Mouse (Mus musculus): ENCODE measurements at regions not wholly inside any gene's neighbourhood (a gene's known extent, or its start where the extent isn't known, plus 50 kb on each side); places are given as distances from the start of the nearest gene placed in this dataset.

DNA sequence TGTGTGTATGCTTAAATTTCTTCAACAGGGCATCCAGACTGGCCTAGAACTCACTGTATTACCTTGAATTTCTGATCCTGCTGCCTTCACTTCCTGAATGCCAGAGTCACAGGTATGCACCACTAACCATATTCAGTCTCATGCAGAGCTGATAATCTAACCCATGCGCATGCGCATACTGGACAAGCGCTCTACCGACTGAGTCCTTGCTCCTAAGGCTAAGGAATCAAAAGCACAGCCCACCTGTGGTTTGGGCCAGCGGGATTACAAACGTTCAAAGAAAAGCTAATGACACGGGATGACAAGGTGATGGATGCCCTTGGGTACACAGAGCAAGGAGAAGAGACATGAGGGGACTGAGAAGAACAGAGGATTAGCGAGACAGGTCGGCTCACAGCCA is 160.5 kb downstream of the Zfp36l2 start:
- ATAC-seq (ENCODE audit: insufficient read depth): no peak
- Histone ChIP-seq H3K27ac (replicated peaks) (no peak overlapping the region), H3K9me3 (replicated peaks) (no peaks in the 10 kb centered on the region)

DNA sequence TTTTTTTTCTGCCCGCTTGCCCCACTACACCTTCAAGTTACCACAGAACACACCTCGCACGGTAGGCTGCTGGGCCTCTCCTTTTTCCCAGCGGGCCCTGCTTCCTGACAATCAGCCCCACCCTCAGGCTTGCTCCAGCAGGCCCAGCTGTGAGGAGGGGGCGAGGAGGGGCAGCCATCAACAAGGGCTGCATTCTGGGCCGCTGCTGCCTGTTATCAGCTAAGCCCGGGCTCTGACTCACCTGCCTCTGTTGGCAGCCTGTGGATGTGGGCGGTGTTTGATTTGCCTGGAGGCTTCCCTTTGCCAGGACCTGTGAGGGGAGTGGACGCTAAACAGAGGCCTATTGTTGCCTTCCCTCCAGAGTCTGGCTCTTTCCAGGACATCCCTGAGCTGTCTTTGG is 161.6 kb downstream of the Zfp36l2 start:
- Histone ChIP-seq H3K9me3 (replicated peaks) (no peaks in the 10 kb centered on the region), H3K27me3 (no peaks in the 10 kb centered on the region), H3K36me3 (replicated peaks) (no peaks in the 10 kb centered on the region), H3K4me2 (no peak overlapping the region), H3K27ac (replicated peaks) (no peak overlapping the region), H3K9ac (no peak overlapping the region), H3K4me3 (replicated peaks) (no peak overlapping the region), H3K4me1 (replicated peaks) (peaks cover 7% of the 10 kb centered on the region; the same call in 1 of the 2 replicates)
- no peak for ATAC-seq (ENCODE audit: insufficient read depth)
- WGBS (ENCODE audit: insufficient replicate concordance): 22% methylated on average over 9 of the region's 9 CpGs

More for the DNA sequence above, 160.5 kb downstream of the Zfp36l2 start:
- Histone ChIP-seq H3K27me3 (no peaks in the 10 kb centered on the region), H3K4me2 (no peak overlapping the region), H3K36me3 (replicated peaks) (no peaks in the 10 kb centered on the region), H3K4me1 (replicated peaks) (peaks cover 7% of the 10 kb centered on the region; the same call in 1 of the 2 replicates), H3K4me3 (replicated peaks) (no peak overlapping the region), H3K9ac (no peak overlapping the region)
- 69% methylated on average over 9 of the region's 9 CpGs for WGBS (ENCODE audit: insufficient replicate concordance)

DNA sequence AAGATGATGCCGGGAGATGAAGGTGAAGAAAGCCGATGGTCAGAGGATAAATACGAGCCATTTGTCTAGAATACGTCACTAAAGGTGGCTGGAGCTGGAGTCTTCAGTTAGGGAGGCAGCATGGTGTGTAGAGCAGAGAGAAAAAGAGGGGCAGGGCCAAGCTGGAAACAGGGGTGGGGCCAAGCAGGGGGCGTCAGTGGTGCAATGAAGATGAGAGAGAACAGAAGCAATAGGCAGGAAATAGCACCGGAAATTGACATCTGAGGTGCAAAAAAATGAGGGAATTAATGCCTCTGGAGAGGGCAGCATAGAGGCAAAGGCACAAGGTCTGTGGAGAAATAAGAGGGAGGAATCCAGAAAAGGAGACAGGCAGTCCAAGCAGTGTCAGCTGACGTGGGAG is 165.4 kb downstream of the Zfp36l2 start:
- no peaks in the 10 kb centered on the region for H3K36me3 ChIP-seq (replicated peaks)
- peaks cover 3% of the 10 kb centered on the region; the same call in 1 of the 2 replicates for H3K4me1 ChIP-seq (replicated peaks)
- H3K9ac ChIP-seq: no peak overlapping the region
- no peaks in the 10 kb centered on the region for H3K27me3 ChIP-seq
- no peak for ATAC-seq (ENCODE audit: insufficient read depth)
- H3K4me2 ChIP-seq: no peak overlapping the region
- no peak overlapping the region for H3K27ac ChIP-seq (replicated peaks)
- H3K9me3 ChIP-seq (replicated peaks): no peaks in the 10 kb centered on the region
- WGBS (ENCODE audit: insufficient replicate concordance): 52% methylated on average over 7 of the region's 7 CpGs
- no peak overlapping the region for H3K4me3 ChIP-seq (replicated peaks)

GRCm38 (mm10) chr17:84018817-84019216 is 168.9 kb downstream of the Zfp36l2 start:
- H3K27me3 ChIP-seq: no peaks in the 10 kb centered on the region
- H3K36me3 ChIP-seq (replicated peaks): no peaks in the 10 kb centered on the region
- 54% methylated on average over 1 of the region's 1 CpGs for WGBS (ENCODE audit: insufficient replicate concordance)

DNA sequence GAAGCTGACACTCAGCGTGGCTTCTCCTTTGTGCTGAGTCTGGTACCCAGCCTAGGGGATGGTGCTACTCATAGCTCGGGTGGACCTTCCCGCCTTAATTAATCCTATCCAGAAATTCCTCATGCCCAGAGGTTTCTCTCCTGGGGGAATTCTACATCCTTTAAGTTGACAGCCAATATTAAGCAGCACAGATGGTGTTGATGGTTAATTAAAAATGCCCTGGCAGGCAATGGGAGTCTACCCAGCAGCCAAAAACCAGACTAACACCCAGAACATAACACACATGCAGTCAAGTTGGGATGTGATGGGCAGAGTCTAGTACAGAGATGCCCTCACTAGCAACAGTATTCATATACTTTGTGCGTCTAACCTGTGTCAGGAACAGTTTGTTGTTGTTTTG is 169.9 kb downstream of the Zfp36l2 start:
- Histone ChIP-seq H3K9me3 (replicated peaks) (no peaks in the 10 kb centered on the region), H3K4me2 (no peak overlapping the region), H3K36me3 (replicated peaks) (no peaks in the 10 kb centered on the region), H3K4me1 (replicated peaks) (peaks cover 8% of the 10 kb centered on the region; the same call in 1 of the 2 replicates), H3K27me3 (no peaks in the 10 kb centered on the region), H3K9ac (no peak overlapping the region), H3K27ac (replicated peaks) (no peak overlapping the region), H3K4me3 (replicated peaks) (no peak overlapping the region)
- no peak for ATAC-seq (ENCODE audit: insufficient read depth)
- WGBS (ENCODE audit: insufficient replicate concordance): 62% methylated on average over 4 of the region's 4 CpGs

More at GRCm38 (mm10) chr17:84018817-84019216, 168.9 kb downstream of the Zfp36l2 start:
- H3K4me1 ChIP-seq (replicated peaks): peaks cover 8% of the 10 kb centered on the region; the same call in 1 of the 2 replicates
- no peak for ATAC-seq (ENCODE audit: insufficient read depth)
- H3K27ac ChIP-seq (replicated peaks): no peak overlapping the region
- no peak overlapping the region for H3K4me3 ChIP-seq (replicated peaks)
- no peak overlapping the region for H3K9ac ChIP-seq
- no peaks in the 10 kb centered on the region for H3K9me3 ChIP-seq (replicated peaks)
- H3K4me2 ChIP-seq: no peak overlapping the region

DNA sequence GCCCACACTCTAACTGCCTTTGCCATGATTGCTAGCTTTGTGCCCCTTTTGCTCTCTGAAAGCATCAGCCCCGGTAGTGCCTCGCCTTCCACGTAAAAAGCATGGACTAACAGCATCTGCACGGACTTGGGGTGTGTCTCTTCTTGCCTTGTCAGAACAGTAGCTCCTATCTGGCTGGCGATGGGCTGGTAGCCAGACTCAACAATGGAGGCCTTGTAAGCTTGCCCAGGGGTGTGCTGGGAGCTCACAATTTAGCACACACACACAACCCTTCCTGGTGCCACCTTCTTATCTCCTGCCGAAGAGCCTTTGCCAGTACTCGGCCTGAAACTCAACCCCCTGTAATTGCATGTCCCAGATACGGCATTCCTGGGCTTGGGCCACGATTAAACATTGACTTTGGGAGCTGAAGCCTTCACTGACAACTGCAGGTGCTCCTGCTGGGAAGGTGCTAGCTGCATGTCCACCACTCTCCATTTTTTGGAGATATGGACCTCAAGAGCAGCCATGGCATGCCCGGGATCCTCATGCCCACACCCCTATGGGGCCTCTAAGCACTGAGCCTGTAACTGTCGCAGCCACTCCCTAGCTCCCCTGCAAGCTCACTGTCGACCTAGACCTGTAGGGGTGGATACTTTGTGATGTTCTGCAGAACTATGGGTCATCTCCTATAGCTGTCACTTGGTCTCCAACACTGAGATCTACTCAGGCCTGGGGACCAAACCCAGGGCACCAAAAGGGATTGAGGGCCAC is 166.7 kb upstream of the Haao start:
- Histone ChIP-seq H3K4me3 (replicated peaks) (no peak overlapping the region), H3K36me3 (replicated peaks) (no peaks in the 10 kb centered on the region), H3K9me3 (replicated peaks) (no peaks in the 10 kb centered on the region), H3K4me1 (replicated peaks) (peaks cover 11% of the 10 kb centered on the region; the same call in 1 of the 2 replicates), H3K4me2 (no peak overlapping the region), H3K9ac (no peak overlapping the region), H3K27ac (replicated peaks) (no peak overlapping the region), H3K27me3 (no peaks in the 10 kb centered on the region)
- no peak for ATAC-seq (ENCODE audit: insufficient read depth)
- 49% methylated on average over 12 of the region's 12 CpGs for WGBS (ENCODE audit: insufficient replicate concordance)

DNA sequence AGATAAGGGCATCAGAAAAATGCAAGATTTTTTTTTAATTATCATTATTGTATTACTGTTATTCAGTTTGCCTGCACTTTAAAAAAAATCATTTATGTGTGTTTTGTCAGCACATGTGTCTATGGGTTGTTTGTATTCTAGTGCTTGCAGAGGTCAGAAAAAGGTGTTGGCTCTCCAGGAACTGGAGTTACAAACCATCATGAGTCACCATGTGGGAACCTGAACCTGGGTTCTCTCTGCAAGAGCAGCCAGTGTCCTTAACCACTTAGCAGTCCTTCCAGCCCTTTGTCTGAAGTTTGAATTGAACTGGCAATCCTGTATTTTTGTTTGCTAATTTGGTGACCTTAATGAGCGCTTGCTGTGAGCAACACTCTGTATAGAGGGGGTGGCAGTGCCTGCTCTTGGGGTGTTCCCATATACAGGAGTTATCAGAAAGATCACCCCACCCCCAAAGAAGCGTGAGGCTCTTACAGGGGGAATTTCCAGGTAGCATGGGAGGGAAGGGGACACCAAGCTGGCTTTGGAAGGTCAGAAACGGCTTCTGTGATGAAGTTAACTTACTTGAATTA is 162.8 kb upstream of the Haao start:
- Histone ChIP-seq H3K4me3 (replicated peaks) (no peak overlapping the region), H3K9ac (no peak overlapping the region), H3K9me3 (replicated peaks) (no peaks in the 10 kb centered on the region), H3K27me3 (peaks cover 3% of the 10 kb centered on the region; the same call in 1 of the 2 replicates), H3K4me1 (replicated peaks) (peaks cover 17% of the 10 kb centered on the region; the same call in 1 of the 2 replicates), H3K4me2 (no peak overlapping the region), H3K36me3 (replicated peaks) (no peaks in the 10 kb centered on the region), H3K27ac (replicated peaks) (no peak overlapping the region)
- ATAC-seq (ENCODE audit: insufficient read depth): no peak
- 48% methylated on average over 3 of the region's 3 CpGs for WGBS (ENCODE audit: insufficient replicate concordance)

GRCm38 (mm10) chr17:84009966-84010365 is 162.2 kb upstream of the Haao start:
- Histone ChIP-seq H3K9me3 (replicated peaks) (no peaks in the 10 kb centered on the region), H3K4me1 (replicated peaks) (peaks cover 17% of the 10 kb centered on the region; the same call in 1 of the 2 replicates), H3K4me3 (replicated peaks) (no peak overlapping the region), H3K9ac (no peak overlapping the region), H3K27ac (replicated peaks) (no peak overlapping the region), H3K27me3 (peaks cover 3% of the 10 kb centered on the region; the same call in 1 of the 2 replicates), H3K4me2 (no peak overlapping the region), H3K36me3 (replicated peaks) (no peaks in the 10 kb centered on the region)
- 68% methylated on average over 7 of the region's 7 CpGs for WGBS (ENCODE audit: insufficient replicate concordance)
- ATAC-seq (ENCODE audit: insufficient read depth): no peak

DNA sequence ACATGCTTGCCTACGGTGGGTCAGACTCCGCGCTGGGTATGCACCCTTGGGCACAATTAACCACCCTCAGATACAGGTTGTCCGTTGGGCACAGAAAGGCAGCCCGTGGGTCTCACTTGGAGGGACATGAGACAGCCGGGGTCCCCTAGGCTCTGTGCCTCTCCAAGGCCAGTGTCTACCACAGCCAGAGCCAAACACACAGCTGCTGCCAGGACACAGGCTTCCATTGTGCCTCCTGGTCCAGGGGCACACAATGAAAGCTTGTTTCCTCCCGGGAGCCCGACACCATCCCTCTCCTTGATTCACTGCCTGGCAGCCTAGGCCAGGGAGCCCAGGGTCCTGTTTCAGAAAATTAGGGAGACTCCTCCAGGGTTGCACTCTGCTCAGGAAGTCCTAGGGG is 161.4 kb upstream of the Haao start:
- Histone ChIP-seq H3K4me1 (replicated peaks) (peaks cover 16% of the 10 kb centered on the region), H3K4me2 (no peak overlapping the region), H3K9me3 (replicated peaks) (no peaks in the 10 kb centered on the region), H3K27me3 (peaks cover 3% of the 10 kb centered on the region; the same call in 1 of the 2 replicates), H3K36me3 (replicated peaks) (no peaks in the 10 kb centered on the region), H3K4me3 (replicated peaks) (no peak overlapping the region), H3K9ac (no peak overlapping the region), H3K27ac (replicated peaks) (no peak overlapping the region)
- WGBS (ENCODE audit: insufficient replicate concordance): 73% methylated on average over 8 of the region's 8 CpGs
- ATAC-seq (ENCODE audit: insufficient read depth): no peak

- no peak for ATAC-seq (ENCODE audit: insufficient read depth)
- no peaks in the 10 kb centered on the region for H3K9me3 ChIP-seq (replicated peaks)
- WGBS (ENCODE audit: insufficient replicate concordance): 62% methylated on average over 7 of the region's 7 CpGs
- no peak overlapping the region for H3K4me2 ChIP-seq
- H3K27ac ChIP-seq (replicated peaks): no peak overlapping the region
- peaks cover 18% of the 10 kb centered on the region for H3K4me1 ChIP-seq (replicated peaks)
- H3K4me3 ChIP-seq (replicated peaks): no peak overlapping the region
- H3K36me3 ChIP-seq (replicated peaks): no peaks in the 10 kb centered on the region
- no peak overlapping the region for H3K9ac ChIP-seq
- H3K27me3 ChIP-seq: peaks cover 3% of the 10 kb centered on the region; the same call in 1 of the 2 replicates
Measured at GRCm38 (mm10) chr17:84008682-84009052, 160.9 kb upstream of the Haao start.

- WGBS (ENCODE audit: insufficient replicate concordance): 54% methylated on average over 12 of the region's 12 CpGs
- no peak for ATAC-seq (ENCODE audit: insufficient read depth)
Measured at GRCm38 (mm10) chr17:84008035-84008681, 160.4 kb upstream of the Haao start.

More at GRCm38 (mm10) chr17:84008035-84008681, 160.4 kb upstream of the Haao start:
- peaks cover 3% of the 10 kb centered on the region; the same call in 1 of the 2 replicates for H3K27me3 ChIP-seq
- H3K4me1 ChIP-seq (replicated peaks): peaks cover 18% of the 10 kb centered on the region
- no peaks in the 10 kb centered on the region for H3K9me3 ChIP-seq (replicated peaks)
- no peak overlapping the region for H3K4me2 ChIP-seq
- no peak overlapping the region for H3K9ac ChIP-seq
- no peak overlapping the region for H3K4me3 ChIP-seq (replicated peaks)
- H3K36me3 ChIP-seq (replicated peaks): no peaks in the 10 kb centered on the region
- H3K27ac ChIP-seq (replicated peaks): no peak overlapping the region
